Mouse (Mus musculus) testis, adult 10 weeks (tissue): ENCODE results near the gene Rnf31. TPM values are rescaled to one million over a fixed set of nuclear protein-coding genes. Genes with fewer than 3 reads are reported as not detected.

ENCODE experiments used
- polyA plus RNA-seq: library from polyadenylated mRNA; stranded (reverse); fragments of 350-450 nt; fragmentation: Illumina TruSeq; extraction: RNeasy Lipid Tissue Mini Kit (QIAGEN cat#74804); gene quantifications from one replicate; pipeline ENCODE4 v1.2.3, GENCODE M21; 2014; ENCODE audit warnings: low read depth, low replicate concordance

Gene Rnf31
- polyA plus RNA-seq = 2.1 TPM

GRCm38 (mm10) chr14:55591331-55591891 lies at the start of gene Rnf31:
Gene Rnf31, plus strand, starts transcription at chr14:55591708.

GRCm38 (mm10) chr14:55559799-55560201 lies 31.7 kb upstream of the Rnf31 start, which contains the start of gene Dcaf11:
Gene Dcaf11, plus strand, starts transcription at chr14:55560006.

GRCm38 (mm10) chr14:55560202-55561073 lies 31.1 kb upstream of the Rnf31 start, which contains the start of gene A730061H03Rik:
Gene A730061H03Rik, minus strand, starts transcription at chr14:55560406.

GRCm38 (mm10) chr14:55575302-55575701 lies 16.2 kb upstream of the Rnf31 start, which contains the start of gene Fitm1:
Gene Fitm1, plus strand, starts transcription at chr14:55575617.

GRCm38 (mm10) chr14:55577871-55578667 lies 13.4 kb upstream of the Rnf31 start, which contains the start of gene Psme1:
Gene Psme1, plus strand, starts transcription at chr14:55578123.

GRCm38 (mm10) chr14:55584702-55585565 lies 6.6 kb upstream of the Rnf31 start, which contains the start of gene Emc9:
Gene Emc9, minus strand, starts transcription at chr14:55585302.

GRCm38 (mm10) chr14:55590748-55591330 lies 669 bp upstream of the Rnf31 start, which contains the start of gene Psme2:
Gene Psme2, minus strand, starts transcription at chr14:55591113.

GRCm38 (mm10) chr14:55603271-55603632 lies 11.7 kb downstream of the Rnf31 start, which contains the start of gene Irf9:
Gene Irf9, plus strand, starts transcription at chr14:55603571.

GRCm38 (mm10) chr14:55617822-55618221 lies 26.3 kb downstream of the Rnf31 start, which contains the start of gene Rec8:
Gene Rec8, plus strand, starts transcription at chr14:55618037.

GRCm38 (mm10) chr14:55635523-55636007 lies 44.1 kb downstream of the Rnf31 start, which contains the start of gene Ipo4:
Gene Ipo4, minus strand, starts transcription at chr14:55635957.

GRCm38 (mm10) chr14:55637795-55638194 lies 46.3 kb downstream of the Rnf31 start, which contains the start of gene Gm49378:
Gene Gm49378, minus strand, starts transcription at chr14:55637895.

GRCm38 (mm10) chr14:55643060-55643907 lies 51.8 kb downstream of the Rnf31 start, which contains the start of gene Tm9sf1:
Gene Tm9sf1, minus strand, starts transcription at chr14:55643806.

GRCm38 (mm10) chr14:55649884-55650283 lies 58.4 kb downstream of the Rnf31 start, which contains the start of gene Tssk4:
Gene Tssk4, plus strand, starts transcription at chr14:55650184.

Other genes starting within 250 kb of the Rnf31 start
- 19.4 TPM for gene Dhrs4, start 113.0 kb upstream of the Rnf31 start, polyA plus RNA-seq
- not detected for gene Carmil3, start 101.1 kb upstream of the Rnf31 start, polyA plus RNA-seq
- not detected for gene Cpne6, start 81.3 kb upstream of the Rnf31 start, polyA plus RNA-seq
- gene Nrl, start 66.7 kb upstream of the Rnf31 start, polyA plus RNA-seq = 0.11 TPM
- 0.35 TPM for gene Pck2, start 51.4 kb upstream of the Rnf31 start, polyA plus RNA-seq
- 14.7 TPM for gene Dcaf11, start 31.7 kb upstream of the Rnf31 start, polyA plus RNA-seq
- gene A730061H03Rik, start 31.3 kb upstream of the Rnf31 start, polyA plus RNA-seq = not detected
- gene Fitm1, start 16.1 kb upstream of the Rnf31 start, polyA plus RNA-seq = not detected
- gene Psme1, start 13.6 kb upstream of the Rnf31 start, polyA plus RNA-seq = 25.6 TPM
- 2.7 TPM for gene Emc9, start 6.4 kb upstream of the Rnf31 start, polyA plus RNA-seq
- gene Psme2, start 595 bp upstream of the Rnf31 start, polyA plus RNA-seq = 17.0 TPM
- gene Irf9, start 11.9 kb downstream of the Rnf31 start, polyA plus RNA-seq = 2.6 TPM
- 8.3 TPM for gene Rec8, start 26.3 kb downstream of the Rnf31 start, polyA plus RNA-seq
- gene Ipo4, start 44.2 kb downstream of the Rnf31 start, polyA plus RNA-seq = 67.7 TPM
- 1.6 TPM for gene Gm49378, start 46.2 kb downstream of the Rnf31 start, polyA plus RNA-seq
- gene Tm9sf1, start 52.1 kb downstream of the Rnf31 start, polyA plus RNA-seq = 5.9 TPM
- 45.9 TPM for gene Tssk4, start 58.5 kb downstream of the Rnf31 start, polyA plus RNA-seq
- 4.4 TPM for gene Mdp1, start 68.8 kb downstream of the Rnf31 start, polyA plus RNA-seq
- gene Gmpr2, start 80.2 kb downstream of the Rnf31 start, polyA plus RNA-seq = 54.2 TPM
- 54.1 TPM for gene Nedd8, start 80.4 kb downstream of the Rnf31 start, polyA plus RNA-seq
- 18.0 TPM for gene Tinf2, start 90.1 kb downstream of the Rnf31 start, polyA plus RNA-seq
- not detected for gene Tgm1, start 122.2 kb downstream of the Rnf31 start, polyA plus RNA-seq
- gene Rabggta, start 130.6 kb downstream of the Rnf31 start, polyA plus RNA-seq = 0.35 TPM
- 45.7 TPM for gene Dhrs1, start 154.0 kb downstream of the Rnf31 start, polyA plus RNA-seq
- 53.9 TPM for gene Nop9, start 154.0 kb downstream of the Rnf31 start, polyA plus RNA-seq
- gene Cideb, start 166.8 kb downstream of the Rnf31 start, polyA plus RNA-seq = not detected
- not detected for gene Ltb4r2, start 169.7 kb downstream of the Rnf31 start, polyA plus RNA-seq
- gene Ltb4r1, start 174.3 kb downstream of the Rnf31 start, polyA plus RNA-seq = not detected
- gene Adcy4, start 192.4 kb downstream of the Rnf31 start, polyA plus RNA-seq = 0.06 TPM
- gene Ripk3, start 197.2 kb downstream of the Rnf31 start, polyA plus RNA-seq = 0.69 TPM
- 0.11 TPM for gene Nfatc4, start 231.4 kb downstream of the Rnf31 start, polyA plus RNA-seq